Mouse (Mus musculus) frontal cortex, postnatal 14 days (tissue): Measurements from ENCODE around the gene Lrpap1.

Experiments
- DNase-seq, 2 experiments: peaks; one replicate each; pipeline ENCODE4 v3.0.0; 2022; ENCODE audit warnings: low spot score in 2 of 2

Lrpap1 gene

DNA sequence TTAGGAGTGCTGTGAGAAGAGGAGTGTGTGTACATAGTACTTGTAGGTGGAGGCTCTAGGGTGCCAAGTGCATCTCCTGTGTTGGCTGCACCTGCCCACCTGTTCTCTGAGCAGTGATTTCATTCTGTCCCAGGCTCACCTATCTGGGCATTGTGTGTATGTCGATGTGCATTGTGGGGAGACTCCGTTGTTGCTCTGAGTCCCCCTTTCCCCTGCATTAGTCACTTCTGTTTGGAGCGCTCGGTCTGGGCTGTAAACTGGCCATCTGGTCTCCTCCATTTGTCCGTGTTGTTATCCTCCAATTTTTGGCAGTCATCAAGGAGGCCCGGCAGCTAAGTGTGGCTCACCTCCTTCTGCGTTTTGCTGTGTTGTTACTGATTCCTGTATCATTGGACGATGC, 14.5 kb upstream of the Lrpap1 start:
- no peak for DNase-seq

GRCm38 (mm10) chr5:35118418-35118817, 12.9 kb upstream of the Lrpap1 start:
- no peak for DNase-seq

DNA sequence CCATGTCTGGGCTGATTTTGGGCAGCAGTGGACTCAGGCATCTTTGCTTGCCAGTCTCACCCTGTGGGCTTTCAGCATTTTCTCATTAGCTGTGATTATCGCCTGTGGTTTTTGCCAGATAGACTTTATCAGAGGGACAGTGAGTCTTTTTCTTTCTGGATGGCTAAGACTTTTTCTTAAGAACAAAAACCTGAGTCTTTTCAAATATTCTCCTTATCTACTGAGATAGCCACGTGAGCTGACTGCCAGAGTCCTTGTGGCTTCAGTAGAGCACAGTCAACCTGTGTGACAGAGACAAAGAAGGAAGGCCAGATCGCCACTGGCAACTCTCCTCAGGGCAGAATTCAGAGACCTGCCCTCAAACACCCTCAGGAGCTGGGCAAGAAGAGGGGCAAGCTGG, 12.1 kb upstream of the Lrpap1 start:
- no peak for DNase-seq

DNA sequence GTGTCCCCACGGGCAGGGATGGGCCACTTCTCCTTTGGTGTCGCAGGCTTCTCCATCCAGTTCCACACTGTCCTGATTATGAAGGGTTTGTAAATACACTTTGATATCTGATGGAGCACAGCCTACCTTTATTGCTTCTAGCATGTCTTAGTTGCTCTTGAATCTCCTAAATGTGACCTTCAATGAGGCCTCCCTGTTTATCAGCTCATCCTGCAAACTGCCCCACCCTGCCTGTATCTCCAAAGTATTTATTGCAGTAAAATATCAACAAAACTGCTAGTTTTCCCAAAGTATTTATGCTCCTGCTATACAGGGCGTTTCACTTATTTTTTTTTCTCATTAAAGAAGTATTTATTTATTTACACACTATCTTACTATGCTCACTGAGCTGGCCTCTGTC, 10.4 kb upstream of the Lrpap1 start:
- DNase-seq = no peak

DNA sequence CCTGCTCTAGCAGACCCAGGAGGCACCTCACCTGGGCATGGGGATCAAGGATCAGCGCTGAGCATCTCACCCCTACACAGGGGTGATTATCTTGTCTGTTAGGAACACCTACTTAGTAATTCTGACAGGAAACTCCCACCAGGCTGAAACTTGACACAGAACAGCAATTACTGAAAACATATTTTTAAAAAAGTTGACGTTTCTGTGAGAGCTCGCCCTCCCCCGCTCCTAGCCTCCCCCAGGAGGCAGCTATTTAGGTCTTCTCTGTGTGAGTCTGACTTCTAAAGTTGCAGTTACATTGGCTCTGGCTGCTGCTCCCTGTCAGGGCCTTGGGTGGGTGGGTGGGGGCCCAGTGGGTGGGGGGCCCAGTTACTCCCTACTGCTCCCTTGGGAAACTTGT, 6.9 kb upstream of the Lrpap1 start:
- DNase-seq = no peak

DNA sequence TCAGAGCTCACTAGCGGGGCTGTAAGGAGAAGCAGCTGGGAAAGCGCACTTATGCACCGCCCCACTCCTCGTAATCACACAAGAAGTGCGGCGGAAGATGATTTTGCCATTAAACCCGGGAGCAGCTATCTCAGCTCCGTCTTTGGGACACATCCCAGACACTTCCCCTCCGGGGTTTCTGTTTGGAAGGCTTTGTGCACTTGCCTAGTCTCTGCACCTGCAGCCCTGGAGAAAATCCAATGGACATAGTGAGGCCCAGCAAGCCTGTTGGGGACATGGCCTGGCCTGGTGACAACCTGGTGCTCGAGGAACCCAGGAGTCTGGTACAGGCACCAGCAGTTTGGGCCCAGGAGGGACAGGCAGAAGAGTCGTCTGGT, 344 bp upstream of the Lrpap1 start:
- no peak for DNase-seq

- DNase-seq = no peak
Observed at GRCm38 (mm10) chr5:35104183-35104959, 1.2 kb downstream of the Lrpap1 start.

GRCm38 (mm10) chr5:35103528-35103927, 2.0 kb downstream of the Lrpap1 start:
- DNase-seq = no peak

GRCm38 (mm10) chr5:35103086-35103485, 2.5 kb downstream of the Lrpap1 start:
- no peak for DNase-seq

DNA sequence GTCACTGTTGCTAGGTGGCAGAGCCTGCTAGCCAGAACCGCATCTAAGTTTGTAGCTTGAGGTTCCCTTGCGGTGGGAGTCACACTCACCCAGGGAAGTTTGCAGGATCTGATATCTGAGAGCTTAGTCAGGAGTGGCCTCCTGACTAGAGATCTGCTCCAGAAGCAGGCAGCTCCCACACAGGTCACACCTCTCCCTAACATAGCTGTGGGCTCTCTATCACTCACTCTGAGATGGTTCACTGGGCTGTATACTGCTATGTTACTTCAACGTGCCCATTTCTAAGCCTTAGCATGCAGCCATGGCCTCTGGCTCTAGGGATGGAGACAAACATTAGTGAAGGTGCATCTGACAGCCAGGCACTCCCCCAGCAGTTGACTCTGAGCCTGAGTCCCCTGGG, 13.9 kb downstream of the Lrpap1 start:
- DNase-seq = no peak

DNA sequence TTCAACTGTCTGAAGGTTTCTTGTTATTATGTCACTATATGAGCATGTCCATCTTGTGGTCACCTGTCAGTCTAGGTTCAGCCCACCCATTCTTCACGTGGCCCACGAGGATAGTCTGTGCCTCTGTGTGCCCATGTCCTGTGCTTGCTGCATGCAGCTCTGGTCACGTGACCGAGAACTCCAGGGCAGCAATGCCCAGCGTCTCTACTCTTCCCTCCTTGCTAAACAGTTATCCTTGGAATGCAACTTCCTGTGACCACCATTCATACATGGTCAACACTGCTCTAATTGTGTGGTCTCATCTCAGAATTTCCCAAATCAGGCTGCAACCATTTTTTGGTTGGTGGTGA, 16.0 kb downstream of the Lrpap1 start:
- DNase-seq = no peak

GRCm38 (mm10) chr5:35088785-35089613, 16.6 kb downstream of the Lrpap1 start:
- DNase-seq = peak in 1 of 2 experiments; percentile 42

- no peak for DNase-seq
Observed at GRCm38 (mm10) chr5:35084913-35085312, 20.7 kb downstream of the Lrpap1 start.

- no peak for DNase-seq
Observed at GRCm38 (mm10) chr5:35079101-35079500, 26.5 kb downstream of the Lrpap1 start.

GRCm38 (mm10) chr5:35076369-35076768, 29.2 kb downstream of the Lrpap1 start:
- no peak for DNase-seq

DNA sequence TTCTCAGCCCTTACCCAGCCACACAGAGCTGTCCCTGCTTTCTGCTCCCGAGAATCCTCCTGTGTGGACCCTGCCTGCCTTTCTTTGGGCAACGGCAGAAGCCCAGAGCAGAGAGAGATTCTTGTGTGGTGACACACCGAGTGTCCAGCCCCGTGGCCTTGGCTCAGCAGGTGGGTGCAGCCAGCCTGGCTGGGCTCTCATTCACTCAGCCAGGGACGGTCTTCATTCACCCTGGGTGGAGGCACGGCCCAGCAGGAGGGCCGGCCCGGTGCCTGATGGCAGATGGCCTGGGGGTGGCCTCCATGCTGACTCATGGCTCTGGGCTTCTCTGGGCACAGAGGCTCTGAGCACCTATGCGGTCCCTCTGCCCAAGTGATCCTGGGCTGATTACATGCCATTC, 31.6 kb downstream of the Lrpap1 start:
- DNase-seq = no peak

DNA sequence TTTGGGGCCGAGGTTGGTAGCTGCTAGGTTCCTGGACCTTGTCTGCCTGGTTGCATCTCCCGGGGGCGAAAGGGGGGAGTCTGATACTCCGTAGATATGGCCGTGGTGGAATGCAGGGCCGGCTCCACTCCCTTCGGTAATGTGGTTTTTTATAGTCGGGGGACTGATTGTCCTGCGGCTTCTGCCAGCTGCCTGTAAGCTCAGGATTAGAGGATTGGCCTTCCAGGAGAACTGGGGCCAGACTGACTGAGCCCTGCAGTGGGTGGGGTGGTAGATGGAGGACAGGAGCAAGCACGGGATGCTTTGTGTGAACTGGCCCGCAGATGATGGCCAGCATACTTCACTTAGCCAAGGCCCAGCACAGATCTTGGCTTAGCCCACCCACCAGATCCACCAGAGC, 32.3 kb downstream of the Lrpap1 start:
- DNase-seq = no peak

DNA sequence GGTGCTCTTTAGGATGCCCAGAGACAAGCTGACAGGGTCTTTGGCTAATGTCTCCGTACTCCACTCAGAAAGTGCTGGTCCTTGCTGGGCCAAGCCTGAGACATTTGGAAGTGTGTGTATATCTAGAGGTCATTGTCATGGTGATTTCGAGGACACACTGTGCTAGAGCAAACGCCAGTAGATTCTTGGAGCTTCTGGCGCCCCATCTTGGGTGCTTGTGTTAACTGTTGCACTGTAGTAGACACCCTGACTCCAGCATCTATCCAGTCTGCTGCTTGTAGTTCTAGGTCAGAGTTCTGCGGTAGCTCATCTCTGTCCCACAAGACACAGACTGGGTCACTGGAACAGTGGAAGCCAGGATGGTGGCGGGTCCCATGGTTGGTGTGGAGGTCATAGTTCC, 33.7 kb downstream of the Lrpap1 start:
- no peak for DNase-seq

- peak in 1 of 2 experiments; percentile 27 for DNase-seq
Observed at GRCm38 (mm10) chr5:35070953-35071352, 34.6 kb downstream of the Lrpap1 start.

DNA sequence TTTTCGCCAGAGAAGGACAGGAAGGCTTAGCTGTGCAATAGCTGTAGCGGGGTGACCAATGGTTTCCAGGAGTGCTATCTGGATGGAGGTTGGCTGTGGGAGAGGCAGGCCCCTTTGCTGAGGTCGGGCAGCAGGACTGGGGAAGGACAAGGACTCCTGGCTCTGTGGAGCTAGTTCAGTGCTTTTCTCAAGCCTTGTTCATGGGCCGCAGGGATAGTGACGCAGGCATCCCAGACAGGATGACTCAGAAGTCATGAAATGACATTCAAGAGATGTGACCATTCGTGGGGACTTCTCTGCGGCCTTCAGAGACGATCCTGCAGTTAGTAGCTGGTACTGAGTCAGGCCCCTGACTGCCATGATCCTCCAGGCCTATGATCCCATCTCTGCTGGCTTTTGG, 35.3 kb downstream of the Lrpap1 start:
- no peak for DNase-seq

DNA sequence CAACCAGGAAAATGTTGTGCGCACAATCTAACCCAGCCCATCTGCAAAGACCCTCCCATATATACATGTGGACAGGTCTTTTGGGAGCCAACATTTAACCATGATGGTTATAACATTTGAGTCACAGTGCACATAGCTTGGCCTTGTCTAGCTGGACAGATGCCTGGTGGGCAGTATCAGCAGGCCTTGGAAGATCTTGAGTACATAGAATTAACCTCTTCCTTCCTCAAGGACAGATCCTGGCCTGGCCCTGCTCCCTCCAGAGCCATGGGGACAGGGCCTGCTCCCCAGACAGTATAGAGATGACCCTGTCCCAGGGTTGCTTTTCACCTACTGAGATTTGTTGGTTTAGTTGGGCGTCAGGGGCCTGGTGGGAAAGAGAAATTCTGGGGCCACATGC, 35.7 kb downstream of the Lrpap1 start:
- DNase-seq = no peak

DNA sequence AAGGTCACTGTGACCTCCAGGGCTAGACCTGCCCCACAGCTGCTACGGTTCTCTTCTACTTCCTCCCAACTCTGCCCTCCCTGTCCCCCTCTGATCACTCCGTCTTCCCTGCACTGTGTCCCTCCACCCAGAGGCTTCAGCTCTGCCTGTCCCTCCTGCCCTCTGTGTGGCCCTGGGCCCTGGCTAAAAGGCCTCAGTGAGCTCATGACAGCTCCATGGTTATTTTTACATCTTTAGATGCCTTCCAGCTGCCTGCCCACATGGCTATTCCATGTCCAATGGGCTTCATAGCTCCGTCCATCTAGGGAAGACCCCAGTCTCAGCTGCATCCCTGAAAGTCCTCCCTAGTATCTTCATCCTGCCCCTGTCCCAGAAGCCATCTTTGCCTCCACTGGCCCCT, 45.5 kb downstream of the Lrpap1 start:
- DNase-seq = no peak

GRCm38 (mm10) chr5:35058216-35058615, 47.4 kb downstream of the Lrpap1 start:
- DNase-seq = no peak
